Mouse (Mus musculus): ENCODE measurements around the gene Rapsn. TPM values are rescaled to one million over a fixed set of nuclear protein-coding genes. Genes with fewer than 3 reads are reported as not detected.
"Not testable (repeated sequence)": the region's sequence is repeated elsewhere in the genome, so short reads cannot be mapped to it uniquely, and the experiment has no call there.

Gene Rapsn
- total and polyA plus RNA-seq, 3 experiments = 15.9 to 22.0 (median 16.8) TPM

GRCm38 (mm10) chr2:91044727-91045126 lies 9.3 kb downstream of the Rapsn start:
- H3K36me3 ChIP-seq (ENCODE audit: control insufficient read depth, insufficient read depth, low read length) = no peaks in the 10 kb centered on the region
- no peaks in the 10 kb centered on the region for H3K4me1 ChIP-seq (ENCODE audit: control insufficient read depth, insufficient read depth, low read length)
- intact Hi-C loops (cut with DNase I) = loop anchor here (5.0 kb wide), 1 partner anchor 42 kb away; no protein-coding TSS in a partner anchor
- H3K27me3 ChIP-seq (ENCODE audit: control insufficient read depth, insufficient read depth, low read length) = no peaks in the 10 kb centered on the region
- no peaks in the 10 kb centered on the region for H3K79me2 ChIP-seq (replicated peaks; ENCODE audit: control insufficient read depth, insufficient read depth, low read length)
- TF ChIP-seq POLR2A (IDR thresholded peaks at IDR 0.05; ENCODE audit: insufficient read depth, low read depth, low read length) = no peak
- TF ChIP-seq CTCF (IDR thresholded peaks at IDR 0.05) = no peak
- TF ChIP-seq EP300 (IDR thresholded peaks at IDR 0.05; ENCODE audit: insufficient read depth, low read depth, low read length) = no peak
- H3K9ac ChIP-seq (ENCODE audit: low read depth, low read length) = peak overlapping the region; percentile 23; the same call in 1 of the 2 replicates
- DNase-seq = no peak
- WGBS = 70% methylated on average over 13 of the region's 13 CpGs
- H3K4me3 ChIP-seq = no peak overlapping the region
- H3K27ac ChIP-seq = no peak overlapping the region

GRCm38 (mm10) chr2:91045805-91046204 lies 10.4 kb downstream of the Rapsn start:
- H3K79me2 ChIP-seq (replicated peaks; ENCODE audit: control insufficient read depth, insufficient read depth, low read length); DNase-seq; H3K27me3 ChIP-seq (ENCODE audit: control insufficient read depth, insufficient read depth, low read length); H3K4me1 ChIP-seq (ENCODE audit: control insufficient read depth, insufficient read depth, low read length); H3K9ac ChIP-seq (ENCODE audit: low read depth, low read length); H3K27ac ChIP-seq; H3K36me3 ChIP-seq (ENCODE audit: control insufficient read depth, insufficient read depth, low read length); intact Hi-C loops (cut with DNase I); H3K4me3 ChIP-seq: not testable (repeated sequence)
- WGBS = 69% methylated on average over 1 of the region's 1 CpGs

GRCm38 (mm10) chr2:91047359-91047758 lies 11.9 kb downstream of the Rapsn start:
- Histone ChIP-seq H3K36me3 (ENCODE audit: control insufficient read depth, insufficient read depth, low read length) (no peaks in the 10 kb centered on the region), H3K27ac (no peak overlapping the region), H3K27me3 (ENCODE audit: control insufficient read depth, insufficient read depth, low read length) (no peaks in the 10 kb centered on the region), H3K9ac (ENCODE audit: low read depth, low read length) (no peak overlapping the region), H3K79me2 (replicated peaks; ENCODE audit: control insufficient read depth, insufficient read depth, low read length) (no peaks in the 10 kb centered on the region), H3K4me3 (no peak overlapping the region), H3K4me1 (ENCODE audit: control insufficient read depth, insufficient read depth, low read length) (no peaks in the 10 kb centered on the region)
- WGBS = 85% methylated on average over 9 of the region's 9 CpGs
- no peak for DNase-seq
- intact Hi-C loops (cut with DNase I) = no loop called here
- TF ChIP-seq CTCF (IDR thresholded peaks at IDR 0.05) = no peak
- TF ChIP-seq EP300 (IDR thresholded peaks at IDR 0.05; ENCODE audit: insufficient read depth, low read depth, low read length) = no peak
- no peak for TF ChIP-seq POLR2A (IDR thresholded peaks at IDR 0.05; ENCODE audit: insufficient read depth, low read depth, low read length)

GRCm38 (mm10) chr2:91051917-91052316 lies 16.5 kb downstream of the Rapsn start:
- H3K36me3 ChIP-seq (ENCODE audit: control insufficient read depth, insufficient read depth, low read length) = no peaks in the 10 kb centered on the region; the same call in 1 of the 2 replicates
- TF ChIP-seq POLR2A (IDR thresholded peaks at IDR 0.05; ENCODE audit: insufficient read depth, low read depth, low read length) (no peak), CTCF (IDR thresholded peaks at IDR 0.05) (no peak), EP300 (IDR thresholded peaks at IDR 0.05; ENCODE audit: insufficient read depth, low read depth, low read length) (no peak)
- H3K27me3 ChIP-seq (ENCODE audit: control insufficient read depth, insufficient read depth, low read length) = no peaks in the 10 kb centered on the region
- intact Hi-C loops (cut with DNase I) = loop anchor here (5.0 kb wide), 3 partner anchors 35 to 135 kb away; partner anchors contain the start of gene Celf1
- peaks cover 5% of the 10 kb centered on the region for H3K4me1 ChIP-seq (ENCODE audit: control insufficient read depth, insufficient read depth, low read length)
- no peak overlapping the region for H3K4me3 ChIP-seq
- H3K79me2 ChIP-seq (replicated peaks; ENCODE audit: control insufficient read depth, insufficient read depth, low read length) = no peaks in the 10 kb centered on the region
- no peak overlapping the region for H3K27ac ChIP-seq
- DNase-seq = no peak
- WGBS = 49% methylated on average over 3 of the region's 3 CpGs
- no peak overlapping the region for H3K9ac ChIP-seq (ENCODE audit: low read depth, low read length)

- Histone ChIP-seq H3K79me2 (replicated peaks; ENCODE audit: control insufficient read depth, insufficient read depth, low read length) (no peaks in the 10 kb centered on the region), H3K4me3 (no peak overlapping the region), H3K27me3 (ENCODE audit: control insufficient read depth, insufficient read depth, low read length) (no peaks in the 10 kb centered on the region), H3K9ac (ENCODE audit: low read depth, low read length) (no peak overlapping the region), H3K4me1 (ENCODE audit: control insufficient read depth, insufficient read depth, low read length) (peaks cover 5% of the 10 kb centered on the region), H3K36me3 (ENCODE audit: control insufficient read depth, insufficient read depth, low read length) (no peaks in the 10 kb centered on the region; the same call in 1 of the 2 replicates), H3K27ac (no peak overlapping the region)
- 39% methylated on average over 2 of the region's 2 CpGs for WGBS
- intact Hi-C loops (cut with DNase I) = loop anchor here (5.0 kb wide), 3 partner anchors 35 to 135 kb away; partner anchors contain the start of gene Celf1
- TF ChIP-seq POLR2A (IDR thresholded peaks at IDR 0.05; ENCODE audit: insufficient read depth, low read depth, low read length) (no peak), CTCF (IDR thresholded peaks at IDR 0.05) (peak; percentile 30), EP300 (IDR thresholded peaks at IDR 0.05; ENCODE audit: insufficient read depth, low read depth, low read length) (no peak)
- no peak for DNase-seq
These were observed 17.3 kb downstream of the Rapsn start for GRCm38 (mm10) chr2:91052752-91053151.

GRCm38 (mm10) chr2:91053181-91053933 lies 17.9 kb downstream of the Rapsn start:
- peak overlapping the region; percentile 35; the same call in 1 of the 2 replicates for H3K9ac ChIP-seq (ENCODE audit: low read depth, low read length)
- no peaks in the 10 kb centered on the region for H3K27me3 ChIP-seq (ENCODE audit: control insufficient read depth, insufficient read depth, low read length)
- DNase-seq = no peak
- H3K4me1 ChIP-seq (ENCODE audit: control insufficient read depth, insufficient read depth, low read length) = peaks cover 5% of the 10 kb centered on the region
- no peaks in the 10 kb centered on the region for H3K79me2 ChIP-seq (replicated peaks; ENCODE audit: control insufficient read depth, insufficient read depth, low read length)
- H3K27ac ChIP-seq = peak overlapping the region; percentile 93
- H3K4me3 ChIP-seq = peak overlapping the region; percentile 85
- no peaks in the 10 kb centered on the region; the same call in 1 of the 2 replicates for H3K36me3 ChIP-seq (ENCODE audit: control insufficient read depth, insufficient read depth, low read length)
- WGBS = 0% methylated on average over 6 of the region's 6 CpGs
- TF ChIP-seq EP300 (IDR thresholded peaks at IDR 0.05; ENCODE audit: insufficient read depth, low read depth, low read length) (no peak), POLR2A (IDR thresholded peaks at IDR 0.05; ENCODE audit: insufficient read depth, low read depth, low read length) (no peak), CTCF (IDR thresholded peaks at IDR 0.05) (no peak)
- intact Hi-C loops (cut with DNase I) = loop anchor here (5.0 kb wide), 3 partner anchors 36 to 136 kb away; partner anchors contain the start of gene Celf1
